Mouse (Mus musculus) cerebellum, adult 2 months (tissue): ENCODE measurements around the gene Kat7. TPM values are rescaled to one million over a fixed set of nuclear protein-coding genes. Genes with fewer than 3 reads are reported as not detected.

Experiments
- DNase-seq, 2 experiments: peaks; one replicate each; pipeline ENCODE4 v3.0.0; 2021
- H3K27ac ChIP-seq: fragments of 200-500 bp; 2 replicates; pipeline ENCODE4 v1.5.1; 2012; ENCODE audit warnings: low read length, control low read depth, inconsistent platforms; ENCODE audit not compliant: insufficient read depth
- H3K27me3 ChIP-seq: fragments of 200-500 bp; 2 replicates; pipeline ENCODE4 v1.6.1; 2012; ENCODE audit warnings: inconsistent platforms, mild to moderate bottlenecking, low read length, moderate library complexity; ENCODE audit not compliant: control insufficient read depth, insufficient read depth
- H3K4me1 ChIP-seq: fragments of 200-500 bp; 2 replicates; pipeline ENCODE4 v1.6.1; 2011; ENCODE audit warnings: low read length; ENCODE audit not compliant: control insufficient read depth, insufficient read depth
- H3K4me3 ChIP-seq: fragments of 200-500 bp; replicated peaks from 2 replicates; pipeline ENCODE3; 2011; ENCODE audit warnings: mild to moderate bottlenecking, low read depth, low read length, control low read depth; ENCODE audit not compliant: insufficient read depth
- CTCF ChIP-seq: fragments of 200-500 bp; IDR thresholded peaks from 2 replicates; pipeline ENCODE4 v1.5.1; 2011; ENCODE audit warnings: low read depth, mild to moderate bottlenecking, control low read depth, low read length, moderate library complexity, borderline replicate concordance; ENCODE audit not compliant: insufficient read depth
- POLR2A ChIP-seq: fragments of 200-500 bp; IDR thresholded peaks from 2 replicates; pipeline ENCODE4 v1.6.1; 2011; ENCODE audit warnings: low read length, control low read depth, borderline replicate concordance; ENCODE audit not compliant: insufficient read depth
- WGBS: fragments of 180-500 bp; shearing (Covaris S2); methylation state at CpG from one replicate; pipeline ENCODE4 v1.1.7; 2018; 5-methylcytosine and 5-hydroxymethylcytosine counted together
- polyA plus RNA-seq: library from polyadenylated mRNA; depleted of rRNA; stranded (reverse); fragments of >200 nt; gene quantifications from 2 replicates; pipeline ENCODE4 v1.2.3, GENCODE M21; 2012

Gene Kat7
- polyA plus RNA-seq, 1 experiment = 68.5 TPM

DNA sequence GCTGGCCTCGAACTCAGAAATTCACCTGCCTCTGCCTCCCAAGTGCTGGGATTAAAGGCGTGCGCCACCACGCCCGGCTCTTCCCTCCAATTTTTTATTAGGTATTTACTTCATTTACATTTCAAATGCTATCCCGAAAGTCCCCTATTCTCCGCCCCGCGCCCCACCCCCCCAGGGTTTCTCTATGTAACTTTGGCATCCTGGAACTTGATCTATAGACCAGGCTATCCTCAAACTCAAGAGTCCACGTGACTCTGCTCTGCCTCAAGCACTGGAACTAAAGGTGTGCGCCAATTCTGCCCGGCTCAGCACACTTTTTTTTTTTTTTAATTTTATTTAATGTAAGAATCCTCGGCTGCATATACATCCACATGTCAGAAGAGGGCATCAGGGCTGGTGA, 14.3 kb downstream of the Kat7 start:
- WGBS = 88% methylated on average over 12 of the region's 13 CpGs
- no peak for TF ChIP-seq POLR2A
- Histone ChIP-seq H3K4me3 (no peak overlapping the region), H3K4me1 (no peaks in the 10 kb centered on the region), H3K27me3 (no peaks in the 10 kb centered on the region), H3K27ac (no peak overlapping the region)
- no peak for DNase-seq

DNA sequence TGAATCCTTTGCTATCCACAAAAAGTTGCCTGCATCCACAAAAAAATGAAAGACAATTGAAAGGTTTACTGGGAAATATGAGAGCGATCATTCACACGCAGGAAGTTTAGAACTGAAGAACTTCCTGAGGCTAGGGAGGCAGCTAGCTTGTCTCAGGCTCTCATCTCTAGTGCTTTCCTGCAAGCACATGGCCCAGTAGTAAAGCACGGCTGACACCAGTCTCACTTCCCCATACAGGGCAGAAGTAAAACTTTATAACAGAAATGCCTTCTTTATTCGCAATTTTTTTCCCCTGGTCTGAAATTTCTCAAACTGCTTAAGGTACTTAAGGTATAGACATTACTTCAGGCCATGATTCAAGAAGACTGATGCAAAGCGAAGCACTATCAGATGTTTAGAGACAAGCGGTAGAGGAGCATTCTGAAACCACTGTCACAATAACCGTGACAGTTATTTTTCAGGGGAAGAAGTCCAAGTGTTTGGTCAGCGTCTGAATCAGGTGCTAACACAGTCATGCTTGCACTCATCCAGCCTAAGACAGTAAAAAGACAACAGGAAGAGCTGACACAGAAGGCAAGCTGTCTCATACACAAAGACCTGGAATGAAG, 16.9 kb downstream of the Kat7 start:
- TF ChIP-seq CTCF = no peak
- TF ChIP-seq POLR2A = no peak
- 91% methylated on average over 8 of the region's 8 CpGs for WGBS
- DNase-seq = no peak
- Histone ChIP-seq H3K4me1 (no peaks in the 10 kb centered on the region), H3K27ac (no peak overlapping the region), H3K4me3 (no peak overlapping the region), H3K27me3 (no peaks in the 10 kb centered on the region)

DNA sequence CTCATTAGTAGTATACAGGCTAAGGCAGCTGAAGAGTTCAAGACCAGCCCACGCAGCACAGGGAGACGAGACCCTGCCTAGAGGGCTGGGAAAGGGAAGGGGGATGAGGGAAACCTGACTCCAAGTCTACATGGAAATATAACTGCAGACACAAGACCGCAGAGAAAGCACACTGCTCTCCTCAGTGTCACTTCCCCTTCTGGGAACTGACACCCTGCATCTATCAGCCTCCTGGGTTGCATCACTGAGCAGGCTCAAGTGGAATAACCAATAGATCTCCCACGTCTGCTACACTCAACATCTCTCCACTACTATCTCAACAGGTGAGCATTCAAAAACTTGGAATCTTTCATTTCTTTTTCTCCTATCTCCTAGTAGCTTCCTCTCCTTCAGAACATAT, 18.0 kb downstream of the Kat7 start:
- H3K4me1 ChIP-seq = no peaks in the 10 kb centered on the region
- H3K27me3 ChIP-seq = no peaks in the 10 kb centered on the region
- H3K27ac ChIP-seq = no peak overlapping the region
- 80% methylated on average over 4 of the region's 4 CpGs for WGBS
- TF ChIP-seq CTCF (no peak), POLR2A (no peak)
- no peak overlapping the region for H3K4me3 ChIP-seq
- DNase-seq = no peak

DNA sequence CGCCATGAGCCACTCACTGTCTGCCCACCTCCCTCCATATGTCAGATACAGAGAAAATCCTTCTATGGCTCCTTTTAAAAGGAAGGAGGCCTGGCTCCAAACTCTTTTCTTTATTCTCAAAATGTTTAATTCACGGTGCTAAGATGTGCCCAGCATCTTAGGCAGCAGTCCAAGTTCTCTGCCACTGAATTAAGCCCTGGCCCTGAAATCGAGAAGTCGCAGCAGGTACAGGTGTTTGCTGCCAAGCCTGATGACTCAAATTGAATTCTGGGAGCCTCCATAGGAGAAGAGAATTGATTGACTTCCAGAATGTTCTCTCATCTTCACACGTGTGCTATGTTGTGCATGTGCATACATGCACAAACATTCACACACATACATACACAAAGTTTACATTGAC, 27.7 kb downstream of the Kat7 start:
- Histone ChIP-seq H3K4me1 (peaks cover 2% of the 10 kb centered on the region; the same call in 1 of the 2 replicates), H3K27me3 (no peaks in the 10 kb centered on the region), H3K4me3 (no peak overlapping the region), H3K27ac (no peak overlapping the region)
- 22% methylated on average over 5 of the region's 5 CpGs for WGBS
- DNase-seq = peak; percentile 51 to 78
- TF ChIP-seq POLR2A (no peak), CTCF (no peak)

DNA sequence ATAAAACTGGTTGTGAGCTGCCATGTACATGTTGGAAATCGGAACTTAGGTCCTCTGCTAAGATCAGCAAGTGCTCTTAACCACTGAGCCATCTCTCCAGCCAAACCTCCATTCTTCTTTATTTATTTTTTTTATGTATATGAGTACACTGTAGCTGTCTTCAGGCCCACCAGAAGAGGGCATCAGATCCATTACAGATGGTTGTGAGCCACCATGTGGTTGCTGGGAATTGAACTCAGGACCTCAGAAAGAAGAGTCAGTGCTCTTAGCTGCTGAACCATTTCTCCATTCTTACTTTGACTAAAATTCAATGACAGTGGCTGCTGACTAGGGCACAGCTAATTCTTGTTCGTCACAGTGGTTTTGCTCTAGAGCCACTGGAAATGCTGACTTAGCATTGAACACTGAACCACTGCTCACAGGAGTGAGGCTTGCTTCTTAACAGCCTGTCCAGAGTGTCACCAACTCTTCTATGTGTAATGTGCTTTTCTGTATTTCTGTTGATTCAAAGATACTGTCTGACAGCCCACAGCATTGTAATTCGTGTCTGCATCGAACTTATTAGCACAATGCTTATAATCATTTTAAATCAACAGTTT, 30.9 kb downstream of the Kat7 start:
- DNase-seq = no peak
- Histone ChIP-seq H3K27ac (no peak overlapping the region), H3K27me3 (no peaks in the 10 kb centered on the region), H3K4me3 (no peak overlapping the region), H3K4me1 (peaks cover 2% of the 10 kb centered on the region; the same call in 1 of the 2 replicates)
- TF ChIP-seq CTCF (no peak), POLR2A (no peak)
- WGBS = 95% methylated on average over 4 of the region's 4 CpGs

DNA sequence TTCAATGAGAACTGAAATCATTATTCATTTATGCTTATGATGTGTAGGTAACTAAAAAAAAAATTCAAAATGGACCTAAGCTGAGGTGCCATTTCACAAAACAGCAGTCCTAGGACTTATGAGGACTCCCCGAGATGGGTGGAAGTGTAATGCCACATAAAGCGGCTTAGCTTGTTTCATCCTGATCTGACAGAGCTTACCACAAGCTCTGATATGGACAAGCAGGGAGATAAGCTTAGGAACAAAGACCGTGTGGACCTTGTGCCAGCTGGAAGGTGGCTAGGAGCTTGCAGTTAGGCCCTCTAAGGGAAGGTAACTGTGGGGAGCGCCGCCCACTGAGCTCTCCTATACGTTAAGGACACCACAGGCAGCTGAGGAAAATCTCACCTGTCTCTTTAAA, 34.0 kb downstream of the Kat7 start:
- WGBS = 92% methylated on average over 6 of the region's 6 CpGs
- TF ChIP-seq CTCF (no peak), POLR2A (no peak)
- no peak overlapping the region for H3K27ac ChIP-seq
- DNase-seq = no peak
- no peaks in the 10 kb centered on the region for H3K27me3 ChIP-seq
- no peaks in the 10 kb centered on the region for H3K4me1 ChIP-seq
- no peak overlapping the region for H3K4me3 ChIP-seq

DNA sequence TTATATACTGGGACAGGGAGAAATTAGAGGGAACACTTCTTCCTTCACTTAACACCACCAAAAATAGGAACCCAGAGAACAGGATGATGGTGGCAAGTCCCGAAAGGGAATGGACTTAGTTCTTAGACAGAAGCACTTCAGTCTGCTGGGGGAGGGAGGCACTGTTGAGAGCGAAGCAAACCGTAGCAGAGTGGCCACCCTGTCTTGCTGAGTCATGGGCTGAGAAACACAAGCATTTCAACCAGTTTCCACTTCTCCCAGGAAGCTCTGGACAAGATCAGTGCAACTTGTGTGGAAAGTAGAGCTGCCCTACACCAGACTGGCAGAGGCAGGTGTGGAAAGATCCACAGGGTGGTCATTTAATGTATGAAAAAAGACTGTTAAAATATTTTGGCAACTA, 35.4 kb downstream of the Kat7 start:
- Histone ChIP-seq H3K27me3 (no peaks in the 10 kb centered on the region), H3K4me3 (no peak overlapping the region), H3K27ac (no peak overlapping the region), H3K4me1 (no peaks in the 10 kb centered on the region)
- TF ChIP-seq POLR2A = no peak
- TF ChIP-seq CTCF = no peak
- WGBS = 86% methylated on average over 3 of the region's 3 CpGs
- DNase-seq = no peak

DNA sequence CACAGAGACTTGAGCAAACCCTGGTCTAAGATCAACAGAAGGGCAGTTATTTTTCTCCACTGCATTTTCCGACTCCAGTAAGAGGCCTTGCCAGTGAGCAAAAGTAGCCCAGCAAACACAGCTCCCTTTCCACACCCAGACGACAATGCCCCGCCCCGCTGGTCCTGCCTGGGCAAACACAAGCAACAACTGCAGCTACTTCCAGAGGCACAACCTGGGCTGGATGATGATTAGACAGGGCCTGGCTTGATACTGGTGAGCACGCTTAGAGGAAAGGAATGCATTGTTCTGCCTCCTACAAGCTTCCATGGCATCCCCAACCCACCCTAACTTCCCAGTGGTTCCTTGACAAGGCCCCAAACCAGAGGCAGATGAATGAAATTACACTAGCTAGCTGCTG, 36.4 kb downstream of the Kat7 start:
- no peak overlapping the region for H3K4me3 ChIP-seq
- DNase-seq = no peak
- no peaks in the 10 kb centered on the region for H3K27me3 ChIP-seq
- WGBS = 86% methylated on average over 5 of the region's 5 CpGs
- no peaks in the 10 kb centered on the region; the same call in 1 of the 2 replicates for H3K4me1 ChIP-seq
- no peak overlapping the region for H3K27ac ChIP-seq
- TF ChIP-seq CTCF (no peak), POLR2A (no peak)
